Comparison of ENCODE assay signal across 10 mouse cellular contexts in the genomic region with DNA sequence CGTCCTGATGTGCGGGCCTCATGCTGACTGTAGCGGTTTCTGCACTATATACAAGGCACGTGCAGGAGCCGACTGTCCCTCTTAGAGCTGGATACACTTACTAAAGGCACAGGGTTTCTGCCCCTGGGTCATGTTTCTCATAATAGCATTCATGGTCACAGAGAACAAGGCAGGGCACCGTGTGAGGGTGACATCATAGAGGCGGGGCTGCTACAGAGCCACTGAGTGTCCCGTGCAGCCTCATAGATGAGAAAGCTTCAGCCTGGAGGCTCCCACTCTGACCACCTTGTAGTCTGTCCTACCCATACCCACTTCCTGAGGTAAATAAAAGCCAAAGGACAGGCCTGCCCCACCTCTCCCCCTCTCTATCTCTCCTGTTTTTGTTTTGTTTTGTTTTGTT.
DNase-seq lines count a peak whose midpoint lies in the region; ATAC-seq lines count a peak whose summit lies in the region.
"Had no signal": no experiment of that assay in that cellular context is flagged by ENCODE, and none has a peak within 500 bp of the region (broad histone marks: within the 10 kb centered on the region; RNA-seq: fewer than 3 reads in every experiment).

No protein-coding gene starts in this region.

- no peaks in the 10 kb centered on the region for H3K9me3 ChIP-seq in kidney, embryonic 14.5 days (ENCODE audit: control insufficient read depth, low read length)
- no peaks in the 10 kb centered on the region for H3K9me3 ChIP-seq in embryonic facial prominence, embryonic 11.5 days (replicated peaks; ENCODE audit: control insufficient read depth, low read length)
- 0 out of 2 replicates have a peak, but pooled peaks cover 2% of the 10 kb centered on the region for H3K9me3 ChIP-seq in limb, embryonic 12.5 days
- H3K9me3 ChIP-seq: embryonic facial prominence, embryonic 15.5 days had no signal

- DNase-seq in kidney, adult 9 months = no peak
- DNase-seq in adrenal gland, adult 2 months = peak; percentile 80
- DNase-seq in embryonic facial prominence, embryonic 11.5 days (ENCODE audit: low spot score) = peak; percentile 33
- no peak for DNase-seq in lung, adult 18-20 months

- H3K4me2 ChIP-seq in kidney, embryonic 14.5 days (replicated peaks; ENCODE audit: low read depth, low read length) = no peak overlapping the region
- H3K4me2 ChIP-seq in embryonic facial prominence, embryonic 11.5 days (ENCODE audit: low read depth, low read length) = no peak overlapping the region
- no peak overlapping the region for H3K4me2 ChIP-seq in limb, embryonic 12.5 days
- H3K4me2 ChIP-seq: embryonic facial prominence, embryonic 15.5 days had no signal

- no peak overlapping the region for H3K27ac ChIP-seq in kidney, embryonic 14.5 days (ENCODE audit: low read depth, low read length)
- H3K27ac ChIP-seq in embryonic facial prominence, embryonic 11.5 days (replicated peaks; ENCODE audit: low read depth, low read length) = no peak overlapping the region
- no peak overlapping the region for H3K27ac ChIP-seq in limb, embryonic 12.5 days
- H3K27ac ChIP-seq: embryonic facial prominence, embryonic 15.5 days; heart, adult 2 months had no signal

- H3K4me3 ChIP-seq in kidney, embryonic 14.5 days (ENCODE audit: low read length) = no peak overlapping the region
- H3K4me3 ChIP-seq in embryonic facial prominence, embryonic 11.5 days (ENCODE audit: low read depth, low read length) = no peak overlapping the region
- H3K4me3 ChIP-seq in limb, embryonic 12.5 days (replicated peaks) = no peak overlapping the region
- H3K4me3 ChIP-seq: embryonic facial prominence, embryonic 15.5 days; heart, adult 2 months had no signal

- H3K27me3 ChIP-seq in kidney, embryonic 14.5 days (ENCODE audit: control insufficient read depth, insufficient read depth, low read length) = no peaks in the 10 kb centered on the region
- no peaks in the 10 kb centered on the region for H3K27me3 ChIP-seq in embryonic facial prominence, embryonic 11.5 days (ENCODE audit: control insufficient read depth, insufficient read depth, low read length)
- no peaks in the 10 kb centered on the region for H3K27me3 ChIP-seq in limb, embryonic 12.5 days
- H3K27me3 ChIP-seq: embryonic facial prominence, embryonic 15.5 days had no signal

- ATAC-seq in kidney, embryonic 14.5 days (ENCODE audit: low FRiP score, low TSS enrichment) = peak; percentile 68; the same call in 1 of the 2 replicates
- peak; percentile 49; the same call in 1 of the 2 replicates for ATAC-seq in embryonic facial prominence, embryonic 11.5 days (replicated peaks; ENCODE audit: insufficient number of reproducible peaks, low FRiP score, low TSS enrichment, low read depth)
- ATAC-seq in limb, embryonic 12.5 days (ENCODE audit: insufficient number of reproducible peaks, insufficient read depth, low FRiP score, low TSS enrichment, low read depth) = peak; percentile 30; the same call in 1 of the 2 replicates
- ATAC-seq in monocyte, adult 5-6 weeks (replicated peaks; ENCODE audit: insufficient number of reproducible peaks, low FRiP score, low TSS enrichment, poor library complexity, severe bottlenecking) = no peak
- ATAC-seq in erythroblast, adult 5-6 weeks (replicated peaks; ENCODE audit: low FRiP score, poor library complexity, severe bottlenecking) = no peak

- H3K36me3 ChIP-seq in kidney, embryonic 14.5 days (ENCODE audit: control insufficient read depth, insufficient read depth, low read length) = no peaks in the 10 kb centered on the region
- no peaks in the 10 kb centered on the region for H3K36me3 ChIP-seq in embryonic facial prominence, embryonic 11.5 days (replicated peaks; ENCODE audit: control insufficient read depth, insufficient read depth, low read depth, low read length)
- H3K36me3 ChIP-seq in limb, embryonic 12.5 days = no peaks in the 10 kb centered on the region
- H3K36me3 ChIP-seq: embryonic facial prominence, embryonic 15.5 days had no signal

- H3K9ac ChIP-seq in kidney, embryonic 14.5 days (ENCODE audit: low read depth, low read length) = no peak overlapping the region
- no peak overlapping the region for H3K9ac ChIP-seq in embryonic facial prominence, embryonic 11.5 days (replicated peaks; ENCODE audit: low read length)
- H3K9ac ChIP-seq in limb, embryonic 12.5 days (replicated peaks) = no peak overlapping the region
- H3K9ac ChIP-seq: embryonic facial prominence, embryonic 15.5 days had no signal

- 34% methylated on average over 8 of the region's 8 CpGs for WGBS in kidney, embryonic 14.5 days
- 38% methylated on average over 8 of the region's 8 CpGs for whole genome bisulfite sequencing in embryonic facial prominence, embryonic 11.5 days
- 46% methylated on average over 8 of the region's 8 CpGs for WGBS in limb, embryonic 12.5 days

- no peaks in the 10 kb centered on the region for H3K4me1 ChIP-seq in kidney, embryonic 14.5 days (ENCODE audit: control insufficient read depth, insufficient read depth, low read length)
- H3K4me1 ChIP-seq in embryonic facial prominence, embryonic 11.5 days (ENCODE audit: control insufficient read depth, insufficient read depth, low read length) = no peaks in the 10 kb centered on the region; the same call in 1 of the 2 replicates
- peaks cover 14% of the 10 kb centered on the region for H3K4me1 ChIP-seq in limb, embryonic 12.5 days (replicated peaks)
- H3K4me1 ChIP-seq: embryonic facial prominence, embryonic 15.5 days had no signal

Comparison
In these comparisons a context has a peak if more than half of its experiments do, and no peak if none do; other contexts are left out.
1. ATAC-seq: peak in kidney, embryonic 14.5 days (single experiment), embryonic facial prominence, embryonic 11.5 days (single experiment) and limb, embryonic 12.5 days (single experiment); none in monocyte, adult 5-6 weeks (single experiment) and erythroblast, adult 5-6 weeks (single experiment).
2. DNase-seq: peak in adrenal gland, adult 2 months (single experiment) and embryonic facial prominence, embryonic 11.5 days (single experiment); none in kidney, adult 9 months (single experiment) and lung, adult 18-20 months (0 of 2).